Mouse (Mus musculus) myocyte (in vitro differentiated cells): Measurements from ENCODE around the gene Kalrn.

Experiments used
- CEBPB ChIP-seq: IDR thresholded peaks from 2 replicates; pipeline ENCODE4 v1.6.1; 2011; ENCODE audit warnings: mild to moderate bottlenecking, moderate library complexity; ENCODE audit not compliant: poor library complexity, insufficient read depth, severe bottlenecking
- E2F4 ChIP-seq: IDR thresholded peaks from one replicate; pipeline ENCODE4 v1.6.1; 2011; ENCODE audit warnings: mild to moderate bottlenecking, control low read depth, moderate library complexity; ENCODE audit not compliant: insufficient read depth
- MAX ChIP-seq: IDR thresholded peaks from one replicate; pipeline ENCODE4 v1.6.1; 2011; ENCODE audit warnings: low read depth, mild to moderate bottlenecking, control low read depth
- MYOD1 ChIP-seq, 3 experiments: IDR thresholded peaks; one replicate each; pipeline ENCODE4 v1.6.1; 2011; ENCODE audit warnings: control low read depth in 2 of 3, low read depth in 2 of 3, mild to moderate bottlenecking in 2 of 3, moderate library complexity in 1 of 3; ENCODE audit not compliant: insufficient read length in 2 of 3, control insufficient read depth in 1 of 3
- POLR2A ChIP-seq: IDR thresholded peaks from one replicate; pipeline ENCODE4 v1.6.1; 2011; ENCODE audit warnings: low read depth, mild to moderate bottlenecking, control low read depth, moderate library complexity; ENCODE audit not compliant: insufficient read length
- POLR2AphosphoS2 ChIP-seq: IDR thresholded peaks from one replicate; pipeline ENCODE4 v1.6.1; 2011; ENCODE audit warnings: low read depth, control low read depth; ENCODE audit not compliant: insufficient read length
- SRF ChIP-seq: IDR thresholded peaks from one replicate; pipeline ENCODE4 v1.6.1; 2011; ENCODE audit warnings: low read depth; ENCODE audit not compliant: control insufficient read depth, insufficient read length
- TCF12 ChIP-seq: IDR thresholded peaks from one replicate; pipeline ENCODE4 v1.6.1; 2011; ENCODE audit warnings: mild to moderate bottlenecking, control low read depth; ENCODE audit not compliant: poor library complexity, insufficient read depth, severe bottlenecking
- USF1 ChIP-seq: IDR thresholded peaks from one replicate; pipeline ENCODE4 v1.6.1; 2011; ENCODE audit warnings: low read depth, mild to moderate bottlenecking, control low read depth, moderate library complexity

GRCm38 (mm10) chr16:34407036-34407435 is 166.3 kb downstream of the Kalrn start:
- no peak for TF ChIP-seq E2F4
- no peak for TF ChIP-seq POLR2A
- TF ChIP-seq TCF12: no peak
- TF ChIP-seq MYOD1 (IDR thresholded peaks at IDR 0.05; ENCODE audit: control insufficient read depth in 1 of 3, insufficient read length in 2 of 3, low read depth in 2 of 3): no peak
- no peak for TF ChIP-seq SRF
- no peak for TF ChIP-seq CEBPB
- no peak for TF ChIP-seq USF1
- TF ChIP-seq MAX: no peak
- TF ChIP-seq POLR2AphosphoS2: no peak
